Mouse (Mus musculus) skeletal muscle tissue, adult 2 months (tissue): ENCODE measurements around the gene Polr2b.
A peak's percentile ranks its signal among the peaks of the same experiment; 100 is the strongest.

Source experiments
- DNase-seq: peaks from one replicate; pipeline ENCODE4 v3.0.0-alpha.2; 2012; ENCODE audit warnings: low read depth, low spot score

Polr2b gene

GRCm38 (mm10) chr5:77292803-77293522 is 17.0 kb upstream of the Polr2b start:
- no peak for DNase-seq

GRCm38 (mm10) chr5:77299486-77299885 is 10.5 kb upstream of the Polr2b start:
- DNase-seq, result no peak

- DNase-seq, result no peak
These were observed 8.5 kb upstream of the Polr2b start for GRCm38 (mm10) chr5:77301296-77301903.

DNA sequence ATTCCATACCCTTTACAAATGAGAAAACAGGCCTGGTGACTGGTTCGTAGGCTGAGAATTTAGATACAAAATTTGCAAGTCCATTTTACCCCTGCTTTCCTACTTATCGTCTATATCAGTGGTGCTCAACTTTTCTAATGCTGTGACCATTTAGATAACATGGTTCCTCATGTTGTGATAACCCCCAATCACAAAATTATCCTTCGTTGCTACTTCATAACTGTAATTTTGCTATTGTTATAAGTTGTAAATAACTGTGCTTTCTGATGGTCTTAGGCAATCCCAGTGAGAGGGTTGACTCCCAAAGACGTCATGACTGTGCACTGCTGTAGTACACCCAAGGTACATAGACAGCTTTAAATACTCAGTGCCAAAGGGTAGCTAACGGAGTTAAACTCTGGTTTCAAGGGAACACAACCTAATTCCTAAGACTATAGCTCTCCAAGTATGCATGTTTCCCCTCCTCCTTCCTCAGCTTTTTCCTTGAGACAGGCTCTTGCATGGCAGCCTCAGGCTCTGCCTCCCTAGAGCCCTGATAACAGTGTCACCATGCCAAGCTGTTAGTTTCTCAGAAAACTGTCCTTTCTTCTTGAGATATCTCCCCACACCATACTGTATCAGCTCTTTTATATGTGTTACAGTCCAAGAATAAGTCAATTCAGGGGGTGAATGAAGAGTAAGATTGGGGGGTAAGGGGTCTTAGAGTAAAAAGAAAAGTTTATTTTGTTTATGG is 2.0 kb upstream of the Polr2b start:
- DNase-seq, result no peak

DNA sequence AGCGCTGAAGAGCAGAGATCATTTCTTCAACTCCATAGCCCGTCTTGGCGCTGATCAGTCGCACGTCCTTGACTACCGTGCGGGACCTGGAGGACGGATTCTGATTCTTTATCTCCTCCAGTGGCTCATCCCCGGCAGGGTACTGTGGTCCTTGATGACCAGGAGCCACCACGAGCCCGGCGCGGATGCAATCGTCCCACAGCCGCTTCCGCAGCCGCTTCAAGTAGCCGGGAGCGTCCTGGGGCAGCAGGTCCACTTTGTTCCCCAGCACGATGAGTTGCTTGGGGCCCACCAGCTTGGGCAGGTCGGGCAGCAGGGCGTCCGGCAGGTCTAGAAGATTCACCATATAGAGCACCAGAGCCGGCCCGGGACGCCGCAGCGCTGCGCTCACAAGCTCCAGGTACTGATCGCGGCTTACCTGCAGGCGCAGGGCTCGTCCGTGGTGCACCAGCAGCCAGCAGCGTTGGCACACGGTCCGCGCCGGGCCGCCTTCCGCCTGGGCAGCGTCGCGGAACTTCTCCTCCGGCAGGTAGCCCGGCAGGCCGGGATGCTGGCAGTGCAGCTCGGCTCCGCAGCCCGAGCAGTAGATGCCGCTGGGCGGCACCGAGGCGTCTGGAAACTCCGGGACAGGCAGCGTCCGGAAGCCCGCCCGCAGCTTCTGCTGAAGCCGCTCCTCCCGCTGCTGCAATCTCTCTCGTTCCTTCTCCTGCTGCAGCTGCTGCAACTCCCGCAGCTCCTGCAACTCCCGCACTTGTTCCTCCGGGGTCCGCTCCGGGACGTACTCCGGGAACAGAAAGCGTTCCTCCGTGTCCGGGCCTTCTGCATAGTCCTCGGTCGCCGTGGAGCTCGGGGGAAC is 668 bp upstream of the Polr2b start:
- no peak for DNase-seq

DNA sequence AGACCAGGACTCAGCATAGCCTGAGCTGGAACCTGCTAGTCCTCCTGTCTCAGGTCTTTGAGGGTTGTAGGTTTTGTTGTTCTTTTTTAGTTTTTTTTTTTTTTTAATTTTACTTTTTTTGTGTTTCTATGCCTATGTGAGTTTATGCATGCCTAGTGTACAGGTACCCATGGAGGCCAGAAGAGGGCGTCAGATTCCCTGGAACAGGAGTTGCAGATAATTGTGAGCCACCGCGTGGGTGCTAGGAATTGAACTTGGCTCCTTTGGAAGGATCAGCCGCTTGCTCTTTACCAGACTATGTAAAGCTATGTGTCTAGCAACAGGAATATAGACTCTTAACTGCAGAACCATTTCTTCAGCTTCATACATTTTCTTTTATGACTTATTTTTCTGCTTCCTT is 4.3 kb downstream of the Polr2b start:
- no peak for DNase-seq

- no peak for DNase-seq
These were observed 5.0 kb downstream of the Polr2b start for GRCm38 (mm10) chr5:77314986-77315385.

GRCm38 (mm10) chr5:77324936-77325335 is 15.0 kb downstream of the Polr2b start:
- DNase-seq, result no peak

GRCm38 (mm10) chr5:77330154-77330553 is 20.2 kb downstream of the Polr2b start:
- DNase-seq, result no peak

- no peak for DNase-seq
These were observed 30.1 kb downstream of the Polr2b start for GRCm38 (mm10) chr5:77340033-77340432.

DNA sequence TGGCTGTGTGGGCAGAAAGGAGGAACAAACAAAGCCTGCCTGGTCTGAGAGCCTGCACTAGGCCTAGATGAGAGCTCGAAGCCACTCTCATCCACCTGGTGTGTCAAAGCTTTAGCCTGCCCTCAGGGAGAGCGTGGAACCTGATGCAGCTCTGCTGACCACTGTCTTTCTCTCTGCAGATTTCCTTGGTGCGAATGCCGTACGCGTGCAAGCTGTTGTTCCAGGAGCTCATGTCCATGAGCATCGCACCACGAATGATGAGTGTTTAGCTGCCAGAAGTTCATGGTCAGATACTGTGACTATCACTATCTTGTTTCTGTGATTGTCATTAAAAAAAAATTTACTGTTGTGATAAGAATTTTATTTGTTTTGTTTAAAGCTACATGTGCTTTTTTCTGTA is 39.0 kb downstream of the Polr2b start:
- no peak for DNase-seq

GRCm38 (mm10) chr5:77349971-77350658 is 40.2 kb downstream of the Polr2b start:
- DNase-seq, result no peak

GRCm38 (mm10) chr5:77351691-77352090 is 41.7 kb downstream of the Polr2b start:
- DNase-seq, result no peak

DNA sequence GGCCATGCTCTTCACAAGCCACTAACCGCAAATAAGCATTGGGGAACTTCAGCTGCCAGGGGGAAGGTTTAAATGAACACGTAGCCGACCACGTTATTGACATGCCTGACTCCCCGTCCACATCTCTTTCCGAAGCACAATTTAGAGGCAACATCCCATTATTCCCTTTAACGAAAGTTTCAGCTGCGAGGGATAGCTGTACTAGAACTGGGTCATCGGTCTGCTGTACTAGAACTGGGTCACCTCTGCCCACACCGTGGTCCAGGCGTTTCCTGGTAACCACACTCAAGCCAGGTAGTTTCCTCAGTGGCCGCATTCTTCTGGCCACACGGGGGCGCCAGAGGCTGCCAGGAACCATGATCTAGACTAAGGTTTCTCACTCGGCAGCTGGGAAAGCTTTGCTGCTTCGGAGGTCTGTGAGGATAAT is 44.4 kb downstream of the Polr2b start:
- peak; percentile 63 for DNase-seq

DNA sequence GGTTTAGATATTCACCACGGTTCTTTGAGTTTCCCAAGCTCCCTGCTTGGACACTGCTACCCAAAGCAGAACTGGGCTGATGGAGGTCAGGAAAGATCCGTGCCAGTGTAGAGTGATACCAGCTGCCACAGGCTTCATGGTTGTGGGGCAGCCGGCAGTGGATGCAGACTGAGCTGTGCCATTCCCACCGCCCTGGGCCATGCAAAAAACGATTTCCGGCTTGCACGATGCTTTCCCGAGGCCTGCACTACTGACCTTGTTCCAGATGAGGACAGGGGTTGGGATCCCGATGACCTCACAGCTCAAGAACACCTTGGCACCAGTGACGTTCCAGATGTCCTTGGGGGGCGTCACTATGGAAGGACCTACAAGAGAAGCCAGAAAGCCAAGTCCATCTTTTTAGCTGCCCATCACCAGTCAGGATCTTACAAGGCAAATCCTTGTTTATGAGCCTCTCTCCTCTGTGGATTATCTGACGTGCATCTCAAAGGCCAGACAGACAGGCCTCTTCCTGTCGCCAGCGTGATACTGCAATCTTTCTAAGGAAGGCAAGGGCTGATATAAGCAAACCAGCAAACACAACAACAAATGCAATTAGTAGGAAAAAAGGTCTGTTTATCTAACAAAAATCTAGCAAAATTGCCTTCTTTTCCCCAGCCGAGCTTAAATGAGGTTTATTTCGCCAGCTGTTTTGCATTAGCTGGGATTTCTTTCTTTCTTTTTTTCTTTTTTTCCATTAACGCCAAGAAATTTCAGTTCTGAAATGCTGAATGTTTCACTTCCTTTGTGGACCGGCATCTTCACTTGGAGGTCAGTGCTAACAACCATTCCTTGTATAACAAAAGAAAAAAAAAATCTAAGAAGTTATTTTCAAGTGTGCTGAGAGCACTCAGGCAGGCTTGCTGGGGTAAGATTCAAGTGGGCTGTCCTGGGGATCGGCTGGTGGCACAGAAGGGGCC is 45.6 kb downstream of the Polr2b start:
- DNase-seq, result no peak

GRCm38 (mm10) chr5:77357405-77358149 is 47.6 kb downstream of the Polr2b start:
- peak; percentile 58 for DNase-seq

DNA sequence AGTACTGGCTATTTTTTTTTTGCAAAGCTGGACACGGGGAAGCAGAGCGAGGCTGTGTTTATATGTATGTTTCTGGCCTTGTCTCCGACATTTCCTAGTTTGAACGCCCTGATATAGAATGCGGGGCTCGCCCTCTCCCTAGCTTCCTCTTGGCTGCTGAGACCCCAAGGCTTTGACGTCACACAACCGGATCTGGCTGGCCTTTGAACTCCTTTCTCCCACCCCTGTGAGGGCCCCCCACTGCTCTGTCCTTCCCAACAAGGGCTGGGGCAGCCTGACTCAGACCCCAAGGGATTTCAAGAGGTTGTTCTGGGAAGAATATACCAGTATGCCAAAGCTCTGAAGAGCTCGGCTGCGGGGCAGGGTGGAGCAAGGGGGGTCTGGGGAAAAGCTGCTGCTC is 48.4 kb downstream of the Polr2b start:
- peak; percentile 53 for DNase-seq

- DNase-seq, result no peak
These were observed 50.0 kb downstream of the Polr2b start for GRCm38 (mm10) chr5:77359971-77360370.

- no peak for DNase-seq
These were observed 51.1 kb downstream of the Polr2b start for GRCm38 (mm10) chr5:77361006-77361405.
